Mouse (Mus musculus) heart, adult 2 months (tissue): ENCODE data around the gene Zfp365. TPM values are rescaled to one million over a fixed set of nuclear protein-coding genes. Genes with fewer than 3 reads are reported as not detected.

ENCODE experiments used
- DNase-seq, 2 experiments: peaks; one replicate each; pipeline ENCODE4 v3.0.0; 2021
- H3K27ac ChIP-seq: fragments of 200-600 bp; 2 replicates; pipeline ENCODE4 v1.8.1; 2022
- H3K27me3 ChIP-seq: fragments of 200-500 bp; 2 replicates; pipeline ENCODE4 v1.6.1; 2012; ENCODE audit warnings: mild to moderate bottlenecking, low read length, inconsistent platforms, mixed read lengths; ENCODE audit not compliant: control insufficient read depth, insufficient read depth
- H3K36me3 ChIP-seq: fragments of 200-500 bp; 2 replicates; pipeline ENCODE4 v1.6.1; 2012; ENCODE audit warnings: low read length, inconsistent platforms; ENCODE audit not compliant: control insufficient read depth, insufficient read depth
- H3K4me1 ChIP-seq: fragments of 200-500 bp; 2 replicates; pipeline ENCODE4 v1.6.1; 2011; ENCODE audit warnings: low read length; ENCODE audit not compliant: control insufficient read depth, insufficient read depth
- H3K4me3 ChIP-seq: fragments of 200-600 bp; 2 replicates; pipeline ENCODE4 v1.8.1; 2022
- H3K79me2 ChIP-seq: fragments of 200-500 bp; replicated peaks from 2 replicates; pipeline ENCODE4 v1.6.1; 2012; ENCODE audit warnings: mild to moderate bottlenecking, inconsistent platforms, low read length, moderate library complexity, mixed read lengths; ENCODE audit not compliant: control insufficient read depth, insufficient read depth
- H3K9ac ChIP-seq: fragments of 200-500 bp; 2 replicates; pipeline ENCODE4 v1.6.1; 2012; ENCODE audit warnings: low read depth, mild to moderate bottlenecking, control low read depth, inconsistent platforms, low read length, mixed read lengths
- CTCF ChIP-seq: fragments of 200-600 bp; IDR thresholded peaks from 2 replicates; pipeline ENCODE4 v1.8.1; 2022; ENCODE audit warnings: antibody characterized with exemption, mild to moderate bottlenecking, moderate library complexity
- EP300 ChIP-seq: fragments of 200-500 bp; IDR thresholded peaks from 2 replicates; pipeline ENCODE4 v1.6.1; 2011; ENCODE audit warnings: low read depth, low read length, control low read depth; ENCODE audit not compliant: insufficient read depth
- POLR2A ChIP-seq: fragments of 200-500 bp; IDR thresholded peaks from 2 replicates; pipeline ENCODE4 v1.6.1; 2011; ENCODE audit warnings: mild to moderate bottlenecking, low read depth, low read length, control low read depth; ENCODE audit not compliant: insufficient read depth
- WGBS: fragments of 180-500 bp; shearing (Covaris S2); methylation state at CpG from one replicate; pipeline ENCODE4 v1.1.7; 2018; 5-methylcytosine and 5-hydroxymethylcytosine counted together
- intact Hi-C: fragments of 180-260 bp; cut with DNase I; formaldehyde crosslinking; loops from one replicate; pipeline ENCODE4 v1.15.1; 2025
- polyA plus RNA-seq: library from polyadenylated mRNA; depleted of rRNA; stranded (reverse); fragments of >200 nt; gene quantifications from 2 replicates; pipeline ENCODE4 v1.2.3, GENCODE M21; 2012
- total RNA-seq, 2 experiments: library from RNA; stranded (reverse); gene quantifications; 2 replicates each; pipeline ENCODE4 v1.2.3; 2021

The Zfp365 gene
- total and polyA plus RNA-seq, 3 experiments: 0.34 to 0.66 (median 0.39) TPM

DNA sequence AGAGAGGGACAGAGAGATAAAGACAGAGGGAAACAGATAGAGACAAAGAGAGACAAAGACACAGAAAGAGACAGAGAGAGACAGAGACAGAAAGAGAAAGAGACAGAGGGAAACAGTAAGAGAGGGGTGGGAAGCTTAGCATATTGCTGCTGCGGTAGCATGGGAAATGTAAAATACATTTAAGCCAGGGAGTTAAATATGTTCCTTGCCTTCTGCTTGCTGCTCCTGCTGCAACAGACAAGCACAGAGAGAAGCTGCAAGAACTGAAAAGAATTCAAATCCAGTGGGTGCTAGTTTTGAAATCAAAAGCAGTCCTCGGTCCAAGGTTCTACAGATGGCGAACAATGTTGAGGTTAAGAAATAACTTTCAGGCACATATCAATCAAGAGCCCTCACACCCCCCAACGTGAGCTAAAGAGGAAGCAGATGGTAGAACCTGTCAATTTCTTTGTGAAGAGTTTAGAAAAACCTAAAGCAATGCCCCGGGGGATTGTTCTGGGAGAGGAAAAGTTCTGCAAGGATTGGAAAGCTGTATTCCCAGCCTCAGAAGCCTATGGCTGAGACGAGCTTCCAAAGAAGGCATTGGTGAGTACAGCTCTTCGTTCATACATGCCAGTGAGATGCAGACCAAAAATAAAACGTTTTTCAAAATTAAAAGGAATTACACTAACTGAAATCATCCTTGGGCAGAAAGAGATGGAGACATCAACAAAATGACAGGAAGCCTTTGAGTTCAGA lies 15.4 kb upstream of the Zfp365 start:
- no peaks in the 10 kb centered on the region for H3K27me3 ChIP-seq
- no peak overlapping the region for H3K27ac ChIP-seq
- H3K36me3 ChIP-seq: no peaks in the 10 kb centered on the region
- TF ChIP-seq CTCF (no peak), EP300 (no peak), POLR2A (no peak)
- H3K79me2 ChIP-seq: no peaks in the 10 kb centered on the region
- H3K4me1 ChIP-seq: no peaks in the 10 kb centered on the region
- 70% methylated on average over 8 of the region's 8 CpGs for WGBS
- no peak overlapping the region for H3K9ac ChIP-seq
- DNase-seq: no peak
- no peak overlapping the region for H3K4me3 ChIP-seq
- intact Hi-C loops: no loop called here

DNA sequence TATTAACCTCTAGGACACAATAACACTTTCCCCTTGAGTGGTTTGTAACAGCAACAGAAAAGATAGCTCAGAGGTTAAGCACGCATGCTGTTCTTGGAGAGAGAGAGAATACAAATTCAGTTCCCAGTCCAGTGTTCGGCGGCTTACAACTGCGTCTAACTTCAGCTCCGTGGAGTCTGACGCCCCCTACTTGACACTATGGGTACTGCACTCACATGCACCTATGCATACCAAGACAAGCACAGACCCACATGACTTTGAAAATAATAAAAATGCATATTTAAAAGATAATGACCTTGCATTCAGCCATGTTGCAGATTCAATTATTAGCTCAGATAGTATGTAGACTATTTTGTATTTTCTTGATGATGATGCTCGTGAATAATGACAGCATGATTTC lies 11.6 kb upstream of the Zfp365 start:
- WGBS: 55% methylated on average over 7 of the region's 7 CpGs
- Histone ChIP-seq H3K36me3 (no peaks in the 10 kb centered on the region), H3K79me2 (no peaks in the 10 kb centered on the region), H3K9ac (no peak overlapping the region), H3K4me1 (no peaks in the 10 kb centered on the region), H3K27ac (no peak overlapping the region), H3K27me3 (no peaks in the 10 kb centered on the region), H3K4me3 (no peak overlapping the region)
- DNase-seq: no peak
- no peak for TF ChIP-seq POLR2A
- no peak for TF ChIP-seq EP300
- peak; percentile 49 for TF ChIP-seq CTCF
- intact Hi-C loops: no loop called here

DNA sequence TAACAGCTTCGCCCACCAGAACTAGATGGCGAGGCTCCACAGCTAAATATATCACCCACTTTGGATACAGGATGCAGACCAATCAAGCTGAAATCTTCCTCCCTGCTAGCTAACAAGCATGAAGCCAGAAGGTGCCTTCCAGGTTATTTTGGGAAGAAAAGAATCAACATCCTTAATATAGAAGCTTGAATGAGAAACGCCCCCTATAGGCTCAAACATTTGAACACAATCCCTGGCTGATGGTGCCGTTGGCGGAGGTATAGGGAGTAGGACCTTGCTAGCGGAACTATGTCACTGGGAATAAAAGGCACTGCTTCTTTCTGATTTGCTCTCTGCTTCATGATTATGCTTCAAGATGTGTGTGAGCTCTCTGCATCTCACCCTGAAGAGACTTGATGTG lies 9.3 kb upstream of the Zfp365 start:
- H3K4me1 ChIP-seq: no peaks in the 10 kb centered on the region
- TF ChIP-seq EP300 (no peak), CTCF (no peak), POLR2A (no peak)
- WGBS: 78% methylated on average over 6 of the region's 6 CpGs
- no peak overlapping the region for H3K9ac ChIP-seq
- no peak for DNase-seq
- no peak overlapping the region for H3K27ac ChIP-seq
- H3K79me2 ChIP-seq: no peaks in the 10 kb centered on the region
- intact Hi-C loops: no loop called here
- no peaks in the 10 kb centered on the region for H3K36me3 ChIP-seq
- no peak overlapping the region for H3K4me3 ChIP-seq
- no peaks in the 10 kb centered on the region for H3K27me3 ChIP-seq

DNA sequence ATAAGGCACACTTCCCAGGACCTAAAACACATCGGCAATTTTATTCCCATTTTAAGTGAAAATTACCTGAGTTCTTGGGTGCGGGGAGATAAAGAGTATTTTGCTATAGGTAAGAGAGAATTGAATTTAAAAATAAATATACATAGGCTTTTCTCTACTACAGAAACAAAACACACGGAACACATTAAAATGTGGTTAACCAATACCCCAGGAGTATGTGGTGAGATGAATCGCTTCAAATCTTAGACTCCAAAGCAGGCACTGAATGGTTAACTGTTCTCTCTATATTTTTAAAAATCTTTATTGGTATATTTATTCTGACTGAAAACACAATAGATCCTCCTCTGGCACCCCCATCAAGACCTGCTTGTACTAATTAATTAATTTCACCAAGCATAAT lies 7.2 kb upstream of the Zfp365 start:
- H3K27me3 ChIP-seq: no peaks in the 10 kb centered on the region
- DNase-seq: no peak
- 96% methylated on average over 4 of the region's 4 CpGs for WGBS
- no peak overlapping the region for H3K4me3 ChIP-seq
- no peak overlapping the region for H3K27ac ChIP-seq
- H3K4me1 ChIP-seq: no peaks in the 10 kb centered on the region
- no peak overlapping the region for H3K9ac ChIP-seq
- intact Hi-C loops: no loop called here
- TF ChIP-seq EP300 (no peak), CTCF (no peak), POLR2A (no peak)
- H3K36me3 ChIP-seq: no peaks in the 10 kb centered on the region
- no peaks in the 10 kb centered on the region for H3K79me2 ChIP-seq

DNA sequence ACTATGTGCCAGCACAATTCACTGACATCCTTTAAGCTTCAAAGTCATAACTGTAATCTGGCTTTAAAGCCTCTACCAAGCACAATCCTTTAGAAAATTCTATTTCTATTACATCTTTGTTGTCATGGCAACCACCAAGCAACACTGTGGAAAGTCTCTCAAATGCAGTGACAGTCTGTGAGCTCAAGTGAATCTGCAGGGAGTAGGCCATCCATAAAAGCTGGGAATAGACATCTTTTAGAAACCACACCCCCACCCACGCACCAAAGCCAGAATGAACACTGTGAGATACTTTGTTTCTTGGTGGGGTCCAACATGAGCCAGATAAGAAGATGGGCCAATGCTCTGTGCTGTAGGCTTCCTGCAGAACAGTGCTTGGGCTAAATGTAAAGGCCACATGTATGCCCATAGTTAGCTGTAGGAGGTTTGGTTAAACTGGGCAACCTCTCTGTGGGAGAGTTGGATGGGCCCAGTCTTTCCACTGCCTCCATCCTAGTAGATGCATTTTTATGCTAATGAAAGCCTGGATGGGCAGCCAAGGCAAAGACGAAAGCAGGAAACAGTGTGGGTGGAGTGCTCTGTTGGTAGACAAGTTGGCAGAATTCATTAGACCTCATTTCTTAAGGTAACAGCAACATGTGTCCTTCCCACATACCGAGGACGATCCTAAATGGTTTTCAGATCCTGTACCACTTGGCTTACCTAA lies 5.9 kb upstream of the Zfp365 start:
- H3K27ac ChIP-seq: no peak overlapping the region
- no peaks in the 10 kb centered on the region for H3K79me2 ChIP-seq
- no peaks in the 10 kb centered on the region for H3K36me3 ChIP-seq
- TF ChIP-seq CTCF: no peak
- no peak for TF ChIP-seq EP300
- WGBS: 75% methylated on average over 4 of the region's 4 CpGs
- no peak overlapping the region for H3K4me3 ChIP-seq
- H3K27me3 ChIP-seq: no peaks in the 10 kb centered on the region
- H3K4me1 ChIP-seq: no peaks in the 10 kb centered on the region
- DNase-seq: no peak
- intact Hi-C loops: no loop called here
- no peak overlapping the region for H3K9ac ChIP-seq

DNA sequence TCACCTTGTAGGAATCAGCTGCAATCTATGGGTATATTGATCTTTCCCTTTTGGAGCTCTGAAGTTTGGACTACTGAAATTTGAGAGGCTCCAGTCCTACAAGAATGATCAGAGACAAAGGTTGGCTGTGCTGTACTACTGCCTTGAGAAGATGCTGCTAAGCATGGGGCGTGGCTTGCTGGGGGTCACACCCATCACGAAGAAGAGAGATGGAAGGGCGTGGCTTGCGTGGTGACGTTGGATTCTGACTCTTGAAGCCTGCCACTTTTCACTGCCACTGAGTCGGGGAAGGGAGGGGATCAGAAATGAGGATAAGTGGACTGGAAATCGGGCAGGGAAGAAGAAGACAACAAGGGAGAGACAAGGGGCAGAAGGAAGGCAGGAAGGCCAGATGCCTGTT lies 4.9 kb upstream of the Zfp365 start:
- Histone ChIP-seq H3K27ac (no peak overlapping the region), H3K27me3 (no peaks in the 10 kb centered on the region)
- 69% methylated on average over 7 of the region's 7 CpGs for WGBS

More for the DNA sequence above, 4.9 kb upstream of the Zfp365 start:
- TF ChIP-seq CTCF (no peak), EP300 (no peak)
- Histone ChIP-seq H3K9ac (no peak overlapping the region), H3K79me2 (no peaks in the 10 kb centered on the region), H3K36me3 (no peaks in the 10 kb centered on the region), H3K4me1 (no peaks in the 10 kb centered on the region), H3K4me3 (no peak overlapping the region)
- no peak for DNase-seq
- intact Hi-C loops: no loop called here
